8 mouse cellular contexts compared by ENCODE assay signal in genomic region chr2:32440164-32440563, GRCm38 (mm10). TPM values are rescaled to one million over a fixed set of nuclear protein-coding genes. Genes with fewer than 3 reads are reported as not detected.
A peak's percentile ranks its signal among the peaks of the same experiment; 100 is the strongest.
DNase-seq lines count a peak whose midpoint lies in the region; ATAC-seq and TF ChIP-seq lines count a peak whose summit lies in the region.

No protein-coding gene starts in this region.

- no peak overlapping the region for H3K4me3 ChIP-seq in gastrocnemius, adult 2 months
- H3K4me3 ChIP-seq in liver, postnatal 0 days (ENCODE audit: low read depth, low read length): no peak overlapping the region
- no peak overlapping the region for H3K4me3 ChIP-seq in forebrain, embryonic 16.5 days (replicated peaks; ENCODE audit: low read length)
- no peak overlapping the region for H3K4me3 ChIP-seq in neural tube, embryonic 13.5 days

- H3K36me3 ChIP-seq in liver, postnatal 0 days (replicated peaks; ENCODE audit: insufficient read depth, low read length): peaks cover 7% of the 10 kb centered on the region; the same call in 1 of the 2 replicates
- H3K36me3 ChIP-seq in forebrain, embryonic 16.5 days (ENCODE audit: control insufficient read depth, insufficient read depth): no peaks in the 10 kb centered on the region
- H3K36me3 ChIP-seq in neural tube, embryonic 13.5 days: 0 out of 2 replicates have a peak, but pooled peaks cover 9% of the 10 kb centered on the region

- 58% methylated on average over 2 of the region's 2 CpGs for WGBS in liver, postnatal 0 days (ENCODE audit: insufficient replicate concordance)
- 9% methylated on average over 2 of the region's 2 CpGs for WGBS in forebrain, embryonic 16.5 days
- WGBS in neural tube, embryonic 13.5 days: 44% methylated on average over 2 of the region's 2 CpGs

- intact Hi-C loops in gastrocnemius, adult 2 months (cut with DNase I): no loop called here

- DNase-seq in gastrocnemius, adult 2 months: no peak
- no peak for DNase-seq in gastrocnemius, adult 8-10 months (ENCODE audit: low spot score in 2 of 2)
- DNase-seq in liver, postnatal 0 days: no peak
- no peak for DNase-seq in liver
- DNase-seq in urinary bladder, postnatal 10 days (ENCODE audit: low spot score): no peak

- H3K27ac ChIP-seq in gastrocnemius, adult 2 months: peak overlapping the region; percentile 35
- H3K27ac ChIP-seq in liver, postnatal 0 days (ENCODE audit: low read depth): peak overlapping the region; percentile 55; the same call in 1 of the 2 replicates
- peak overlapping the region; percentile 43; the same call in 1 of the 2 replicates for H3K27ac ChIP-seq in forebrain, embryonic 16.5 days (ENCODE audit: low read length)
- peak overlapping the region; percentile 52 for H3K27ac ChIP-seq in neural tube, embryonic 13.5 days (replicated peaks)

- no peak overlapping the region for H3K9ac ChIP-seq in liver, postnatal 0 days (replicated peaks)
- no peak overlapping the region for H3K9ac ChIP-seq in forebrain, embryonic 16.5 days (replicated peaks; ENCODE audit: low read depth, low read length)
- H3K9ac ChIP-seq in neural tube, embryonic 13.5 days: no peak overlapping the region

- H3K4me1 ChIP-seq in liver, postnatal 0 days (ENCODE audit: insufficient read depth): peaks cover 47% of the 10 kb centered on the region
- H3K4me1 ChIP-seq in forebrain, embryonic 16.5 days (replicated peaks; ENCODE audit: control insufficient read depth, insufficient read depth, low read length): peaks cover 12% of the 10 kb centered on the region
- H3K4me1 ChIP-seq in neural tube, embryonic 13.5 days (replicated peaks): peaks cover 49% of the 10 kb centered on the region

- no peak for TF ChIP-seq CTCF in gastrocnemius, adult 2 months (IDR thresholded peaks at IDR 0.05)
- TF ChIP-seq CTCF in liver, postnatal 0 days (IDR thresholded peaks at IDR 0.05; ENCODE audit: low read depth): no peak

- H3K27me3 ChIP-seq in liver, postnatal 0 days (ENCODE audit: insufficient read depth, low read length): no peaks in the 10 kb centered on the region
- no peaks in the 10 kb centered on the region for H3K27me3 ChIP-seq in forebrain, embryonic 16.5 days (replicated peaks; ENCODE audit: control insufficient read depth, insufficient read depth, low read length)
- no peaks in the 10 kb centered on the region for H3K27me3 ChIP-seq in neural tube, embryonic 13.5 days

- no peak for TF ChIP-seq EP300 in liver, postnatal 0 days (IDR thresholded peaks at IDR 0.05; ENCODE audit: low read depth)

- H3K9me3 ChIP-seq in liver, postnatal 0 days (ENCODE audit: low read length): no peaks in the 10 kb centered on the region
- no peaks in the 10 kb centered on the region for H3K9me3 ChIP-seq in forebrain, embryonic 16.5 days (ENCODE audit: control insufficient read depth, low read length)
- no peaks in the 10 kb centered on the region for H3K9me3 ChIP-seq in neural tube, embryonic 13.5 days

- H3K4me2 ChIP-seq in liver, postnatal 0 days (ENCODE audit: low read depth, low read length): no peak overlapping the region
- H3K4me2 ChIP-seq in forebrain, embryonic 16.5 days (ENCODE audit: low read length): no peak overlapping the region
- no peak overlapping the region for H3K4me2 ChIP-seq in neural tube, embryonic 13.5 days

- no peak for ATAC-seq in liver, postnatal 0 days
- ATAC-seq in forebrain, embryonic 16.5 days: no peak
- ATAC-seq in neural tube, embryonic 13.5 days (ENCODE audit: low read depth): no peak
- ATAC-seq in CD4-positive, CD25-positive, alpha-beta regulatory T cell, adult 4 months: no peak

RNA-seq across cellular contexts. Expression of gene Naif1, which starts 10.1 kb away (rescaled TPM):
- total RNA-seq in gastrocnemius, adult 2 months (2021): 1 to 10 TPM; 2.2 to 2.3 TPM
- total RNA-seq in gastrocnemius, adult 8-10 months (2022): 1 to 10 TPM; 2.1 to 2.7 (median 2.3) TPM
- polyA plus RNA-seq in liver, postnatal 0 days (2015; fragmentation: Nextera tagmentation; extraction: Ambion mirVana): 1.6 and 1.8 TPM in 2 replicates
- polyA plus RNA-seq in forebrain, embryonic 16.5 days (2015; fragmentation: Nextera tagmentation; extraction: Ambion mirVana): 7.0 and 7.5 TPM in 2 replicates
- 5.1 and 5.6 TPM in 2 replicates for polyA plus RNA-seq in neural tube, embryonic 13.5 days (2015; fragmentation: Nextera tagmentation; extraction: Ambion mirVana)
- 1 to 10 TPM; 5.5 to 7.1 TPM for polyA plus RNA-seq in CD4-positive, CD25-positive, alpha-beta regulatory T cell, adult 4 months (2017; shearing (Covaris generic))

RNA-seq across cellular contexts. Expression of gene Slc25a25, which starts 11.1 kb away (rescaled TPM):
- 100 to 1,000 TPM in 1 of 2 experiments, 10 to 100 TPM in 1; 45.3 to 211 TPM for total RNA-seq in gastrocnemius, adult 2 months (2021)
- total RNA-seq in gastrocnemius, adult 8-10 months (2022): 100 to 1,000 TPM in 1 of 4 experiments, 10 to 100 TPM in 3; 48.5 to 113 (median 60.4) TPM
- polyA plus RNA-seq in liver, postnatal 0 days (2015; fragmentation: Nextera tagmentation; extraction: Ambion mirVana): 32.4 and 36.9 TPM in 2 replicates
- polyA plus RNA-seq in forebrain, embryonic 16.5 days (2015; fragmentation: Nextera tagmentation; extraction: Ambion mirVana): 46.9 and 47.7 TPM in 2 replicates
- 49.8 and 49.9 TPM in 2 replicates for polyA plus RNA-seq in neural tube, embryonic 13.5 days (2015; fragmentation: Nextera tagmentation; extraction: Ambion mirVana)
- 1 to 10 TPM; 4.7 to 6.7 TPM for polyA plus RNA-seq in CD4-positive, CD25-positive, alpha-beta regulatory T cell, adult 4 months (2017; shearing (Covaris generic))

RNA-seq across cellular contexts. Expression of gene Ptges2, which starts 44.5 kb away (rescaled TPM):
- 10 to 100 TPM; 34.7 to 51.1 TPM for total RNA-seq in gastrocnemius, adult 2 months (2021)
- 10 to 100 TPM; 33.8 to 40.1 (median 36.1) TPM for total RNA-seq in gastrocnemius, adult 8-10 months (2022)
- 13.8 and 15.7 TPM in 2 replicates for polyA plus RNA-seq in liver, postnatal 0 days (2015; fragmentation: Nextera tagmentation; extraction: Ambion mirVana)
- polyA plus RNA-seq in forebrain, embryonic 16.5 days (2015; fragmentation: Nextera tagmentation; extraction: Ambion mirVana): 35.6 and 42.7 TPM in 2 replicates
- 44.3 and 46.0 TPM in 2 replicates for polyA plus RNA-seq in neural tube, embryonic 13.5 days (2015; fragmentation: Nextera tagmentation; extraction: Ambion mirVana)
- polyA plus RNA-seq in CD4-positive, CD25-positive, alpha-beta regulatory T cell, adult 4 months (2017; shearing (Covaris generic)): under 1 TPM; 0.34 to 0.50 TPM

RNA-seq across cellular contexts. Expression of gene Lcn2, which starts 52.1 kb away (rescaled TPM):
- 1 to 10 TPM; 2.6 to 3.4 TPM for total RNA-seq in gastrocnemius, adult 2 months (2021)
- 1 to 10 TPM in 1 of 4 experiments, under 1 TPM in 1, not detected in 2; 0.65 to 1.9 TPM for total RNA-seq in gastrocnemius, adult 8-10 months (2022)
- polyA plus RNA-seq in liver, postnatal 0 days (2015; fragmentation: Nextera tagmentation; extraction: Ambion mirVana): 411 and 419 TPM in 2 replicates
- not detected in 2 replicates for polyA plus RNA-seq in forebrain, embryonic 16.5 days (2015; fragmentation: Nextera tagmentation; extraction: Ambion mirVana)
- polyA plus RNA-seq in neural tube, embryonic 13.5 days (2015; fragmentation: Nextera tagmentation; extraction: Ambion mirVana): 0.56 and 1.4 TPM in 2 replicates
- polyA plus RNA-seq in CD4-positive, CD25-positive, alpha-beta regulatory T cell, adult 4 months (2017; shearing (Covaris generic)): not detected

RNA-seq across cellular contexts. Expression of gene 1110008P14Rik, which starts 58.4 kb away (rescaled TPM):
- 10 to 100 TPM; 34.3 to 43.2 TPM for total RNA-seq in gastrocnemius, adult 2 months (2021)
- total RNA-seq in gastrocnemius, adult 8-10 months (2022): 10 to 100 TPM; 40.1 to 46.1 (median 42.3) TPM
- 30.1 and 32.2 TPM in 2 replicates for polyA plus RNA-seq in liver, postnatal 0 days (2015; fragmentation: Nextera tagmentation; extraction: Ambion mirVana)
- polyA plus RNA-seq in forebrain, embryonic 16.5 days (2015; fragmentation: Nextera tagmentation; extraction: Ambion mirVana): 67.8 and 77.7 TPM in 2 replicates
- 101 and 135 TPM in 2 replicates for polyA plus RNA-seq in neural tube, embryonic 13.5 days (2015; fragmentation: Nextera tagmentation; extraction: Ambion mirVana)
- polyA plus RNA-seq in CD4-positive, CD25-positive, alpha-beta regulatory T cell, adult 4 months (2017; shearing (Covaris generic)): 10 to 100 TPM; 46.6 to 52.9 TPM
